Mouse (Mus musculus): ENCODE results near the gene Abhd17a.

GRCm38 (mm10) chr10:80557346-80557965 lies 32.7 kb downstream of the Abhd17a start:
- no peak for TF ChIP-seq EP300 (IDR thresholded peaks at IDR 0.05; ENCODE audit: low read depth)
- peak; percentile 93 for TF ChIP-seq CTCF (IDR thresholded peaks at IDR 0.05; ENCODE audit: low read depth)

All from liver, postnatal 0 days (tissue).